Comparison of ENCODE assay signal across 13 mouse cellular contexts in genomic region chr1:170976447-170976846, GRCm38 (mm10). TPM values are rescaled to one million over a fixed set of nuclear protein-coding genes. Genes with fewer than 3 reads are reported as not detected.
DNase-seq lines count a peak whose midpoint lies in the region; ATAC-seq and TF ChIP-seq lines count a peak whose summit lies in the region.
"Had no signal": no experiment of that assay in that cellular context is flagged by ENCODE, and none has a peak within 500 bp of the region (broad histone marks: within the 10 kb centered on the region; RNA-seq: fewer than 3 reads in every experiment).

Gene Fcgr2b, minus strand, starts transcription at chr1:170976547.

- peaks cover 9% of the 10 kb centered on the region; the same call in 1 of the 2 replicates for H3K4me1 ChIP-seq in kidney, adult 2 months (ENCODE audit: control insufficient read depth, insufficient read depth, low read length)
- H3K4me1 ChIP-seq in thymus, adult 2 months (replicated peaks; ENCODE audit: control insufficient read depth, insufficient read depth, low read length) = peaks cover 3% of the 10 kb centered on the region
- H3K4me1 ChIP-seq: embryonic facial prominence, embryonic 15.5 days; forebrain, embryonic 15.5 days; limb, embryonic 13.5 days had no signal

- no peak for ATAC-seq in granulocyte monocyte progenitor cell, adult 5-6 weeks (replicated peaks; ENCODE audit: poor library complexity, severe bottlenecking)
- ATAC-seq: forebrain, embryonic 15.5 days; hindbrain, embryonic 16.5 days had no signal

- peak within 1 kb of the TSS; percentile 70 for H3K27ac ChIP-seq in kidney, adult 2 months (ENCODE audit: insufficient read depth, low read depth, low read length)
- no peak within 1 kb of the TSS for H3K27ac ChIP-seq in thymus, adult 2 months (ENCODE audit: control insufficient read depth, insufficient read depth, low read length)
- H3K27ac ChIP-seq: embryonic facial prominence, embryonic 15.5 days; forebrain, embryonic 15.5 days; limb, embryonic 13.5 days had no signal

- no peak for TF ChIP-seq CTCF in kidney, adult 2 months (conservative IDR thresholded peaks at IDR 0.05; ENCODE audit: insufficient read depth, insufficient read length, low read depth, low read length)
- TF ChIP-seq CTCF in thymus, adult 2 months (IDR thresholded peaks at IDR 0.05; ENCODE audit: borderline replicate concordance, control insufficient read depth, extremely low read depth, insufficient read depth, low read length, poor library complexity) = no peak

- no peaks in the 10 kb centered on the region for H3K27me3 ChIP-seq in kidney, adult 2 months (replicated peaks; ENCODE audit: control insufficient read depth, insufficient read depth, low read length)
- H3K27me3 ChIP-seq in thymus, adult 2 months (ENCODE audit: control insufficient read depth, insufficient read depth, low read length) = no peaks in the 10 kb centered on the region
- H3K27me3 ChIP-seq: embryonic facial prominence, embryonic 15.5 days; forebrain, embryonic 15.5 days; limb, embryonic 13.5 days had no signal

- WGBS in kidney, adult 2 months = 67% methylated on average over 5 of the region's 5 CpGs
- WGBS in thymus, adult 2 months = 70% methylated on average over 5 of the region's 5 CpGs

- TF ChIP-seq POLR2A in kidney, adult 2 months (IDR thresholded peaks at IDR 0.05; ENCODE audit: low read depth, low read length) = no peak
- TF ChIP-seq POLR2A in thymus, adult 2 months (IDR thresholded peaks at IDR 0.05; ENCODE audit: control insufficient read depth, extremely low read depth, insufficient read depth, low read length, poor library complexity) = no peak

- H3K36me3 ChIP-seq in kidney, adult 2 months (ENCODE audit: control insufficient read depth, insufficient read depth, low read length) = no peaks in the 10 kb centered on the region
- no peaks in the 10 kb centered on the region for H3K36me3 ChIP-seq in thymus, adult 2 months (ENCODE audit: control insufficient read depth, insufficient read depth, low read length)
- H3K36me3 ChIP-seq: embryonic facial prominence, embryonic 15.5 days; forebrain, embryonic 15.5 days; limb, embryonic 13.5 days had no signal

- DNase-seq in kidney, adult 2 months = no peak
- DNase-seq in kidney, adult 8-10 months = no peak
- no peak for DNase-seq in thymus, adult 2 months
- no peak for DNase-seq in thymus, adult 18-20 months
- no peak for DNase-seq in right cerebral cortex, adult 18-20 months
- no peak for DNase-seq in layer of hippocampus, adult 11-12 months (ENCODE audit: low spot score)
- DNase-seq: gastrocnemius, postnatal 14 days; layer of hippocampus, postnatal 36 days had no signal

- peak within 1 kb of the TSS; percentile 36 for H3K4me3 ChIP-seq in kidney, adult 2 months (ENCODE audit: insufficient read depth, low read depth, low read length)
- H3K4me3 ChIP-seq in thymus, adult 2 months (ENCODE audit: control insufficient read depth, insufficient read depth, low read length) = peak within 1 kb of the TSS; percentile 27; the same call in 1 of the 2 replicates
- H3K4me3 ChIP-seq: embryonic facial prominence, embryonic 15.5 days; forebrain, embryonic 15.5 days; limb, embryonic 13.5 days had no signal

RNA-seq across cellular contexts. Expression of gene Fcgr2b, which starts in this region (rescaled TPM):
- polyA plus RNA-seq in kidney, adult 2 months (2012; rRNA removed) = 61.7 and 64.6 TPM in 2 replicates
- polyA plus RNA-seq in thymus, adult 2 months (2012; rRNA removed) = 14.7 and 16.4 TPM in 2 replicates
- total RNA-seq in granulocyte monocyte progenitor cell, adult 5-6 weeks (2014; fragmentation: Nextera tagmentation) = 106 and 115 TPM in 2 replicates
- total RNA-seq in granulocyte monocyte progenitor cell, adult 5-6 weeks (2017) = 106 and 143 TPM in 2 replicates
